Mouse (Mus musculus): ENCODE measurements around the gene Ccl11. TPM values are rescaled to one million over a fixed set of nuclear protein-coding genes. Genes with fewer than 3 reads are reported as not detected.

Ccl11 gene
- polyA plus RNA-seq, 1 experiment from 2014 or later: not detected

DNA sequence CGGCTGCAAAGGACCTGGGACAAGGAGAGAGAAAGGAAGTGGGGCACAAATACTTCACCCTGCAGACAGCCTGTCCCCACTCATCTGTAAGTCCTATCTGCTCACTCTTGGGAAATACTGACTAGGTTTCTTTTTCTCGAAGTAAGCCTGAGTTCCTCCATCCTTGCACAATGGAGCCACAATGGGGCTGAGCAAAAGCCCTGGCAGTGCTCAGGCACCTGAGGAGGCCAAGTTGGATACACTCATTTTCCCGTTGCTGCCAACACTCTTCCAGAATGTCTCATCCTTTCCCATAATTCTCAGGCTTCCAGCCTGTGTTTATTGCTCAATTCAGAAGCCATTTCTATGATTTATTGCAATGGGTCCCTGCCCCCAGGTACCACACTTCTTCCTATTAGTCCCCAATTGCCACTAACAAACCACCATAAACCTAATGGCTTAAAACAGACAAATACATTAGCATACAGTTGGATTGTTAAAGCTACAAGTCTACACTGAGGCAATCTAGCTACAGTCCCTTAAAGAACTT is 18.4 kb upstream of the Ccl11 start:
- H3K27ac ChIP-seq (ENCODE audit: low read depth, low read length): no peak overlapping the region
- DNase-seq (ENCODE audit: low spot score) (no peak), ATAC-seq (replicated peaks; ENCODE audit: low FRiP score) (no peak)
- no peaks in the 10 kb centered on the region for H3K36me3 ChIP-seq (ENCODE audit: control insufficient read depth, insufficient read depth, low read length)
- no peak overlapping the region for H3K4me3 ChIP-seq (ENCODE audit: low read depth, low read length)
- no peaks in the 10 kb centered on the region for H3K9me3 ChIP-seq (ENCODE audit: control insufficient read depth, low read length)
- 64% methylated on average over 3 of the region's 3 CpGs for WGBS
- H3K27me3 ChIP-seq (replicated peaks; ENCODE audit: control insufficient read depth, insufficient read depth, low read length): no peaks in the 10 kb centered on the region
- no peaks in the 10 kb centered on the region for H3K4me1 ChIP-seq (replicated peaks; ENCODE audit: control insufficient read depth, insufficient read depth, low read length)
- no peak overlapping the region for H3K4me2 ChIP-seq
- no peak overlapping the region for H3K9ac ChIP-seq (ENCODE audit: low read depth, low read length)

DNA sequence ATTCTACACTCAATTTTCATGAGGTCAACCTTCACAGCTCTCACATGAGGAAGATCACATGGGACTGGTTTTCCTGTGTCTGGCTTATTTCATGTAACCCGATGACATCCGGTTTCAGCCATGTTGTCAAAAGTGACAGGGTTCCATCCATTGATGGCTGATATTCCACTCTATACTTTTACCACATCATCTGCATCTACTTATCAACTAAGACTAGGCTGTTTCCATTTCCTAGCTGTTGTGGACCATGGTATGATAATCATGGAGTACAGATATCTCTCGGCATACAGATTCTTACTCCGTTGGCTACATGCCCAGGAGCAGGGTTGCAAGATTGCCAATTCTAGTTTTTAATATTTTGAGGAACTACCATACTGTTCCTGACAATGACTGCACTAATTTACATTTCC is 15.9 kb upstream of the Ccl11 start:
- H3K4me3 ChIP-seq (ENCODE audit: low read depth, low read length): no peak overlapping the region
- H3K9ac ChIP-seq (ENCODE audit: low read depth, low read length): no peak overlapping the region
- WGBS: 79% methylated on average over 4 of the region's 4 CpGs
- no peaks in the 10 kb centered on the region for H3K36me3 ChIP-seq (ENCODE audit: control insufficient read depth, insufficient read depth, low read length)
- DNase-seq (ENCODE audit: low spot score) (no peak), ATAC-seq (replicated peaks; ENCODE audit: low FRiP score) (no peak)
- H3K27ac ChIP-seq (ENCODE audit: low read depth, low read length): no peak overlapping the region
- H3K4me1 ChIP-seq (replicated peaks; ENCODE audit: control insufficient read depth, insufficient read depth, low read length): no peaks in the 10 kb centered on the region
- H3K27me3 ChIP-seq (replicated peaks; ENCODE audit: control insufficient read depth, insufficient read depth, low read length): no peaks in the 10 kb centered on the region
- H3K4me2 ChIP-seq: no peak overlapping the region
- H3K9me3 ChIP-seq (ENCODE audit: control insufficient read depth, low read length): no peaks in the 10 kb centered on the region

DNA sequence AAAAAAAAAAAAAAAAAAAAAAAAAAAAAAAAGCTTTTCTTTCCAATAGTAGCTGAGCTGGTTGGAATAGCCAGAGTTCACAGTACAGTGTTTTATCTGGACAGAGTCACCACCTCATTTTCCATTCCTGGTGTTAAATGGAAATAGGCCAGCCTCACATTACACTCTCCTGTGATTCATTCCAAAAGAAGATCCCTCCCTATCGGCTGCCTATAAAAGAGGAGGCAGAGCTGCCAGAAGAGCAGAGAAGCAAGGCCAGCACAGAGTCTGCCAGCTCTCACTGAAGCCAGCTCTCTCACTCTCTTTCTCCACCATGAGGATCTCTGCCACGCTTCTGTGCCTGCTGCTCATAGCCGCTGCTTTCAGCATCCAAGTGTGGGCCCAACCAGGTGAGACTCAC is 12.2 kb upstream of the Ccl11 start, which contains the start of gene Ccl7:
TSS of gene Ccl7 (plus strand) at position 242 of the 400 bp plus-strand sequence.
- no peaks in the 10 kb centered on the region for H3K27me3 ChIP-seq (replicated peaks; ENCODE audit: control insufficient read depth, insufficient read depth, low read length)
- H3K36me3 ChIP-seq (ENCODE audit: control insufficient read depth, insufficient read depth, low read length): no peaks in the 10 kb centered on the region
- no peaks in the 10 kb centered on the region for H3K4me1 ChIP-seq (replicated peaks; ENCODE audit: control insufficient read depth, insufficient read depth, low read length)
- WGBS: 80% methylated on average over 3 of the region's 3 CpGs
- no peak for DNase-seq (ENCODE audit: low spot score)
- no peak for ATAC-seq (replicated peaks; ENCODE audit: low FRiP score)
- no peaks in the 10 kb centered on the region for H3K9me3 ChIP-seq (ENCODE audit: control insufficient read depth, low read length)
- H3K4me3 ChIP-seq (ENCODE audit: low read depth, low read length): no peak within 1 kb of the TSS
- no peak within 1 kb of the TSS for H3K4me2 ChIP-seq
- H3K27ac ChIP-seq (ENCODE audit: low read depth, low read length): no peak within 1 kb of the TSS
- no peak within 1 kb of the TSS for H3K9ac ChIP-seq (ENCODE audit: low read depth, low read length)

DNA sequence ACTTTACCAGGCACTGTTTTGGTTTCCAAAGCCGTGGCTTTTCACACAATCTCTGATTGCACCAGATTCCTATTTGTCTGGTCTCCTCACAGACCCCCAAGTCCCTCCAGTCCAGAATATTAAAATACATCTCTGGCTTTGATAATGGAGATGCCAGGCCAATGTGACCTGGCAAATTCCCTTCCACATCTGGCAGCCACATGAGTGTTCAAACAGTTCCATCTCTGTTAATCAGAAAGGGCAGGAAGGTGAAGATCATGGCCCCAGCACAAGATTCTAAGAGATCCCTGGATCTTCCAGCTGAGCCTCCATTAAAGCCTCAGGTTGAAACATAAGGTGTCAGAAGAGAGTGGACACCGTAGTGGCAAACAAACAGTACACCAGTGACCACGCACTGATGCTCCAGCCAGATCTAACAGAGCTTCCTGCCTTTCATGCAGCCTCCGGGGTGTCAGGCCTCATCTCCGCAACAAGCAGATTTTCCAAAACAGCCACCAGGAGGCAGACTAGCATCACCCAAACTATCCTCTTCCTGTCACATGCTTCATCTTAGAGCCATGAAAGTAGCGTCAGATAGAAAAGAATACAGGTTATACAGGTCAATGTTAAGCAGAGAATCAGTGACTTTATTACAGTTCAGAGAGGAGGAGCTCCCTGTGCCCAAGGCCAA is 9.7 kb upstream of the Ccl11 start:
- H3K4me1 ChIP-seq (replicated peaks; ENCODE audit: control insufficient read depth, insufficient read depth, low read length): no peaks in the 10 kb centered on the region
- no peak for DNase-seq (ENCODE audit: low spot score)
- ATAC-seq (replicated peaks; ENCODE audit: low FRiP score): no peak
- no peaks in the 10 kb centered on the region for H3K36me3 ChIP-seq (ENCODE audit: control insufficient read depth, insufficient read depth, low read length)
- H3K4me3 ChIP-seq (ENCODE audit: low read depth, low read length): no peak overlapping the region
- no peaks in the 10 kb centered on the region for H3K27me3 ChIP-seq (replicated peaks; ENCODE audit: control insufficient read depth, insufficient read depth, low read length)
- no peaks in the 10 kb centered on the region for H3K9me3 ChIP-seq (ENCODE audit: control insufficient read depth, low read length)
- H3K9ac ChIP-seq (ENCODE audit: low read depth, low read length): no peak overlapping the region
- no peak overlapping the region for H3K27ac ChIP-seq (ENCODE audit: low read depth, low read length)
- 35% methylated on average over 6 of the region's 6 CpGs for WGBS
- no peak overlapping the region for H3K4me2 ChIP-seq

DNA sequence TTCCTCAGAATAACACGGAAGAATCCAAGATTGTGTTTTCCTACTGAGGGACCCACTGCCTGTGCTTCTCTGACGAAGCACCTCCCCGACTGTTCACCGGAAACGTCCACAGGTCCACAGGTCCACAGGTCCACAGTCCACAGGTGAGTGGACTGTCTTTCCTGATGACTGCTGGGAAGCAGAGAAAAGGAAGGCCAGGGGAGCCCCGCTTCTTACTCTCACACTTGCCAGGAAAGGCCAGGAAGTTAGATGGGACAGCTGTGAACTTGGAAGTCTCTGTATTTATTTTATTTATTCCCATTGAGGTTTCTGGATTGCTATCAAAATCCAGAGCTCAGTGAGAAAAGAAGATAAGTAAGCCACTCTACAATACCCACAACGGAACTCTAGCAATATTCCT is 3.8 kb upstream of the Ccl11 start:
- DNase-seq (ENCODE audit: low spot score): no peak
- Histone ChIP-seq H3K9me3 (ENCODE audit: control insufficient read depth, low read length) (no peaks in the 10 kb centered on the region), H3K9ac (ENCODE audit: low read depth, low read length) (no peak overlapping the region), H3K4me2 (no peak overlapping the region), H3K36me3 (ENCODE audit: control insufficient read depth, insufficient read depth, low read length) (no peaks in the 10 kb centered on the region), H3K27ac (ENCODE audit: low read depth, low read length) (no peak overlapping the region), H3K4me1 (replicated peaks; ENCODE audit: control insufficient read depth, insufficient read depth, low read length) (no peaks in the 10 kb centered on the region), H3K27me3 (replicated peaks; ENCODE audit: control insufficient read depth, insufficient read depth, low read length) (no peaks in the 10 kb centered on the region), H3K4me3 (ENCODE audit: low read depth, low read length) (no peak overlapping the region)
- WGBS: 81% methylated on average over 7 of the region's 7 CpGs
- no peak for ATAC-seq (replicated peaks; ENCODE audit: low FRiP score)

DNA sequence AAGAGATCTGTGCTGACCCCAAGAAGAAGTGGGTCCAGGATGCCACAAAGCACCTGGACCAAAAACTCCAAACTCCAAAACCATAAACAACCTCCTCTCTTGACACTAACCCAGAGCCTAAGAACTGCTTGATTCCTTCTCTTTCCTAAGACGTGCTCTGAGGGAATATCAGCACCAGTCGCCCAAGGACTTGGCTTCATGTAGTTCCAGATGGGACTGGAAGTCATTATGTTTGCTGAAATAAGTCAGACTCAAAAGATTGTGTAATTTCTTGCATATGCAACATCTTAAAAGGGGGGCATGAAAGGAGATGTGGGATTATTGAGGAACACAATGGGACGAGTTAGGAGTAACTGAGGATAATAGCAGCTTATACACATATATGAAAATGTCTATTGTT is 4.6 kb downstream of the Ccl11 start:
- Histone ChIP-seq H3K27me3 (replicated peaks; ENCODE audit: control insufficient read depth, insufficient read depth, low read length) (no peaks in the 10 kb centered on the region), H3K36me3 (ENCODE audit: control insufficient read depth, insufficient read depth, low read length) (no peaks in the 10 kb centered on the region), H3K4me3 (ENCODE audit: low read depth, low read length) (no peak overlapping the region), H3K9me3 (ENCODE audit: control insufficient read depth, low read length) (no peaks in the 10 kb centered on the region), H3K4me1 (replicated peaks; ENCODE audit: control insufficient read depth, insufficient read depth, low read length) (no peaks in the 10 kb centered on the region), H3K9ac (ENCODE audit: low read depth, low read length) (no peak overlapping the region), H3K27ac (ENCODE audit: low read depth, low read length) (no peak overlapping the region), H3K4me2 (no peak overlapping the region)
- ATAC-seq (replicated peaks; ENCODE audit: low FRiP score) (no peak), DNase-seq (ENCODE audit: low spot score) (no peak)
- 73% methylated on average over 3 of the region's 3 CpGs for WGBS

DNA sequence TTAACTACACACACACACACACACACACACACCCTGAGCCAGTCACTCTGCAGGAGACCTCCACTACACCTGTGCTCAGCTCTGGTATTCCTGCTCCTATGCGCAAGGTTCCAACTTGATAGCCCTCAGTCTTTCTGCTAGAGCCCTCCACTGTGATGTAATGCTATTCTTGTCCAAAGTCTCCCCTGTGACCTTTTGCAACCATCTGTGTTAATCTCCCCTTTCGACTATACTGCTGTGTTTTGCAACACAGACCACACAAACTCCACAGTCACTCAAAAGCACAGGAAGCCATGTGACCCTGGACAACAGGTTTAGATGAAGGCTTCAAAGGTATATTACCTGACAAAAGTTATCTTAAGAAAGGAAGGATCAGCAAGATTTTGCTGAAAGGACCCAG is 5.8 kb downstream of the Ccl11 start:
- Histone ChIP-seq H3K9me3 (ENCODE audit: control insufficient read depth, low read length) (no peaks in the 10 kb centered on the region), H3K27ac (ENCODE audit: low read depth, low read length) (no peak overlapping the region), H3K9ac (ENCODE audit: low read depth, low read length) (no peak overlapping the region), H3K27me3 (replicated peaks; ENCODE audit: control insufficient read depth, insufficient read depth, low read length) (no peaks in the 10 kb centered on the region), H3K4me2 (no peak overlapping the region), H3K4me3 (ENCODE audit: low read depth, low read length) (no peak overlapping the region), H3K4me1 (replicated peaks; ENCODE audit: control insufficient read depth, insufficient read depth, low read length) (no peaks in the 10 kb centered on the region), H3K36me3 (ENCODE audit: control insufficient read depth, insufficient read depth, low read length) (no peaks in the 10 kb centered on the region)
- DNase-seq (ENCODE audit: low spot score): no peak
- WGBS: 74% methylated on average over 2 of the region's 2 CpGs
- no peak for ATAC-seq (replicated peaks; ENCODE audit: low FRiP score)

DNA sequence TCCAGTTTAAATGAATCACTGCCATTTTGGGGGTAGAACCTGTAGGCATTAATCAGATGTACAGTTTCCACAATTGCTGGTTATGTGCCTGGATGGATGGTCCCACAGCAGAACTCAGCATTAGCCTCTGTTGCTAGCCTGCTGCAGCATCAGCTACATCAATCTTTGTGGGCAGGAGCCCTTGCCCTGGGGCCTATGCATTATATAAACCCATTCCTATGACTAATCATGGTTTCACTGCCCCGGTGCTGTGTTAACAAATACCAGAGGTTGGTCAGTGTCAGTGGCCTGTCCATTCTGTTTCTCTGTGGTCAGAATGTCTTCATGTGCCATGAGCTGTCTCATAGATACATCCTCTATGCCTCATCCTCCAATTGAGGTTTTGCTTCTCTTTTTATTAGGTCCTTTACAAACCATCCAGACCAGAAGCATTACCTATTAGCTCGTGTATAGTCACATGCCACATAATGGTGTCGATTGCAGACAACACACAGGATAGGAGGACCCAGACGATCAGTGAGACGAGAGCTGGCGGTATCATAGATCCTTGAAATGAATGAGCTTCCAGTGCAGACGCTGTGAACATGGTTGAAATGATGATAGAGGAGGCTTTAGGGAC is 9.4 kb downstream of the Ccl11 start:
- H3K27me3 ChIP-seq (replicated peaks; ENCODE audit: control insufficient read depth, insufficient read depth, low read length): no peaks in the 10 kb centered on the region
- no peaks in the 10 kb centered on the region for H3K36me3 ChIP-seq (ENCODE audit: control insufficient read depth, insufficient read depth, low read length)
- no peaks in the 10 kb centered on the region for H3K9me3 ChIP-seq (ENCODE audit: control insufficient read depth, low read length)
- no peaks in the 10 kb centered on the region for H3K4me1 ChIP-seq (replicated peaks; ENCODE audit: control insufficient read depth, insufficient read depth, low read length)
- no peak for ATAC-seq (replicated peaks; ENCODE audit: low FRiP score)
- no peak overlapping the region for H3K4me3 ChIP-seq (ENCODE audit: low read depth, low read length)
- no peak overlapping the region for H3K4me2 ChIP-seq
- DNase-seq (ENCODE audit: low spot score): no peak
- 79% methylated on average over 7 of the region's 7 CpGs for WGBS
- no peak overlapping the region for H3K27ac ChIP-seq (ENCODE audit: low read depth, low read length)
- H3K9ac ChIP-seq (ENCODE audit: low read depth, low read length): no peak overlapping the region

DNA sequence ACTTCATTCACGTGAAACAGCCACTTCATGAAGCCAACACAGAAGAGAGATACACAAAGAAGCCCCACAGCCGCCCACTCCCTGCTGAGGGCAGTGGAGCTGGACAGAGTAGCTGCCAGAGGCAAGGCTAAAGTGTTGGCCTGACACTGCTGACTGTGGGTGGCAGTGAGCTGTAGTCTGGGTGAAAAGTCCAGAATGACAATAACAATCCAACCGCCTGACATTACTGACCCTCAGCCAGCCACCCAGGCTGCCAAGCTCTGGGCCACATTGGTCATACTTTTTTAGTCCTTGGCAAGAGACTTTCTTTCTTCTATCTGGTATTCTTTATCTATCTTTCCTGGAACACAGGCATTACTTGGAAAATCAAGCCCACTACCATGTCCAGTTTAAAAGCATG is 13.5 kb downstream of the Ccl11 start:
- ATAC-seq (replicated peaks; ENCODE audit: low FRiP score) (no peak), DNase-seq (ENCODE audit: low spot score) (no peak)
- no peak overlapping the region for H3K4me3 ChIP-seq (ENCODE audit: low read depth, low read length)
- no peak overlapping the region for H3K9ac ChIP-seq (ENCODE audit: low read depth, low read length)
- no peaks in the 10 kb centered on the region for H3K36me3 ChIP-seq (ENCODE audit: control insufficient read depth, insufficient read depth, low read length)
- no peak overlapping the region for H3K27ac ChIP-seq (ENCODE audit: low read depth, low read length)
- H3K4me2 ChIP-seq: no peak overlapping the region
- 72% methylated on average over 3 of the region's 3 CpGs for WGBS
- H3K4me1 ChIP-seq (replicated peaks; ENCODE audit: control insufficient read depth, insufficient read depth, low read length): no peaks in the 10 kb centered on the region
- no peaks in the 10 kb centered on the region for H3K9me3 ChIP-seq (ENCODE audit: control insufficient read depth, low read length)
- no peaks in the 10 kb centered on the region for H3K27me3 ChIP-seq (replicated peaks; ENCODE audit: control insufficient read depth, insufficient read depth, low read length)

Data from liver, embryonic 11.5 days (tissue).